Mouse (Mus musculus) c-Kit-negative CD71-positive TER-119-positive erythroid progenitor cells, embryonic 14.5 days (primary cell): ENCODE measurements around the gene Mup11.
"Not testable (repeated sequence)": the region's sequence is repeated elsewhere in the genome, so short reads cannot be mapped to it uniquely, and the experiment has no call there.

ENCODE experiments used
- DNase-seq: peaks from one replicate; pipeline ENCODE4 v3.0.0-alpha.2; 2013; ENCODE audit warnings: low read depth, low spot score

Gene Mup11

DNA sequence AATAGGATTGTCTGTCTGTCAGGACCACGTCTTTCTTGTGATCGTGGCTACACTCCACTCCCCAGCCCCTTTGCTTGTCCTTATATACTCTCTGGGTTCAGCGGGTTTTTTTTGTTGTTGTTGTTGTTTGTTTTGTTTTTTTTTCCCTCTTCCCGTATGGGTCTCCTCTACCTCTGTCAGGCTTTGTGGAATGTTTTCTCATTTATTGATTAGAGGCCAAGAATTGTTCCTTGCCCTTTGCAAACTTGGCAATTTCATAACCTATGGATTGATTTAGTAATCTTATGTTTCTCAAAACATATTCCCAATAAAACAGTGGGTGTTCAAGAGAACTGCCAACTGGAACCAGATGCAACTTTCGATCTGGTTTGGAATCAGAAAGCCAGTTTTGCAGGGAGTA is at the start of gene Mup11:
Mup11 (minus strand) TSS at position 101 of the 400 bp plus-strand sequence.
- not testable (repeated sequence) for DNase-seq
